Mouse (Mus musculus): ENCODE measurements around the gene Dlgap1. TPM values are rescaled to one million over a fixed set of nuclear protein-coding genes. Genes with fewer than 3 reads are reported as not detected.

Gene Dlgap1
- polyA plus RNA-seq, 1 experiment from 2014 or later, result 2.9 TPM

DNA sequence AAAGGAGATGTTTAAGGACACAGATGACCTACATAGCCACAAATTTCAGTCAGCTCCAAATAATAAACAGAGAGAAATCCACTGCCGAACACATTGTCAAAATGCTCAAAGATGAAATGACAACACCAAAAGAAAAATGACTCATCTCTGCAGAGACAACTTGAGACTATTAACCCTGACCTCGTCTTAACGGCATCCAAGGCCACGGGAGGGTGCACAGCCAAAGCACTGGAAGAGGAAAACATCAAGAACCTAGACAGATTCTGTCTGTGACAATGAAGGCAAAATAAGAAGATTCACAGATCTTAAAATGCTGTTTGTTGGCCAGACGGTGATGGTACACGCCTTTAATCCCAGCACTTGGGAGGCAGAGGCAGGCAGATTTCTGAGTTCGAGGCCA is 370.9 kb downstream of the Dlgap1 start:
- no peak overlapping the region for H3K9ac ChIP-seq (ENCODE audit: low read length)
- H3K4me2 ChIP-seq (ENCODE audit: low read length), result no peak overlapping the region
- no peak for ATAC-seq (replicated peaks; ENCODE audit: low FRiP score, low TSS enrichment, low read depth)
- H3K4me3 ChIP-seq (ENCODE audit: low read depth, low read length), result no peak overlapping the region
- DNase-seq (ENCODE audit: low spot score), result no peak
- H3K4me1 ChIP-seq (replicated peaks; ENCODE audit: control insufficient read depth, insufficient read depth, low read length), result no peaks in the 10 kb centered on the region
- no peaks in the 10 kb centered on the region for H3K36me3 ChIP-seq (ENCODE audit: control insufficient read depth, insufficient read depth, low read length)
- no peak overlapping the region for H3K27ac ChIP-seq (ENCODE audit: low read depth)
- 75% methylated on average over 7 of the region's 7 CpGs for WGBS
- H3K9me3 ChIP-seq (ENCODE audit: control insufficient read depth, low read length), result no peaks in the 10 kb centered on the region
- H3K27me3 ChIP-seq (replicated peaks; ENCODE audit: control insufficient read depth, insufficient read depth, low read length), result no peaks in the 10 kb centered on the region

GRCm38 (mm10) chr17:70341230-70341629 is 372.4 kb downstream of the Dlgap1 start:
- H3K9ac ChIP-seq (ENCODE audit: low read length), result no peak overlapping the region
- DNase-seq (ENCODE audit: low spot score) (no peak), ATAC-seq (replicated peaks; ENCODE audit: low FRiP score, low TSS enrichment, low read depth) (no peak)
- no peaks in the 10 kb centered on the region for H3K9me3 ChIP-seq (ENCODE audit: control insufficient read depth, low read length)
- H3K4me1 ChIP-seq (replicated peaks; ENCODE audit: control insufficient read depth, insufficient read depth, low read length), result no peaks in the 10 kb centered on the region
- H3K27me3 ChIP-seq (replicated peaks; ENCODE audit: control insufficient read depth, insufficient read depth, low read length), result no peaks in the 10 kb centered on the region
- no peak overlapping the region for H3K4me3 ChIP-seq (ENCODE audit: low read depth, low read length)
- no peaks in the 10 kb centered on the region for H3K36me3 ChIP-seq (ENCODE audit: control insufficient read depth, insufficient read depth, low read length)
- H3K27ac ChIP-seq (ENCODE audit: low read depth), result no peak overlapping the region
- no peak overlapping the region for H3K4me2 ChIP-seq (ENCODE audit: low read length)
- 78% methylated on average over 8 of the region's 8 CpGs for WGBS

DNA sequence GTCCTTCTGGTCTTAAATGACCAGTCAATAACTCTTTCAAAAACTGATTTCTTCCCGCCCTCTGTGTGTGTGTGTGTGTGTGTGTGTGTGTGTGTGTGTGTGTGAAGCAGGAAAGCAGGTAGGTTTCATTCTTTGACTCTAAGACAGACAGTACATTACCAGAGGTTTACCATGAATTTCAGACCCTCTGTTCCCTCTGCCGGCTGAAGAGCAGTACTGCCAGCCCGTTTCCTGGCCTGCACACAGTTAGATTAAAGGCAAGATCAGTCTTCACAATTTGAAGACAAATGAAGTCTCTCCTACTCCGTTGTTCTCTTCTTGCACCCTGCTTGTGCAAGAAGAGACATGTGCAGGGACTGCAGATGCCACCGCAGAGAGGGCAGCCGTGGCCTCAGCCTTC is 373.0 kb downstream of the Dlgap1 start:
- no peaks in the 10 kb centered on the region for H3K9me3 ChIP-seq (ENCODE audit: control insufficient read depth, low read length)
- H3K27me3 ChIP-seq (replicated peaks; ENCODE audit: control insufficient read depth, insufficient read depth, low read length), result no peaks in the 10 kb centered on the region
- H3K9ac ChIP-seq (ENCODE audit: low read length), result no peak overlapping the region
- no peaks in the 10 kb centered on the region for H3K4me1 ChIP-seq (replicated peaks; ENCODE audit: control insufficient read depth, insufficient read depth, low read length)
- ATAC-seq (replicated peaks; ENCODE audit: low FRiP score, low TSS enrichment, low read depth) (no peak), DNase-seq (ENCODE audit: low spot score) (no peak)
- H3K4me2 ChIP-seq (ENCODE audit: low read length), result no peak overlapping the region
- no peaks in the 10 kb centered on the region for H3K36me3 ChIP-seq (ENCODE audit: control insufficient read depth, insufficient read depth, low read length)
- 69% methylated on average over 6 of the region's 6 CpGs for WGBS
- no peak overlapping the region for H3K27ac ChIP-seq (ENCODE audit: low read depth)
- H3K4me3 ChIP-seq (ENCODE audit: low read depth, low read length), result no peak overlapping the region

GRCm38 (mm10) chr17:70347403-70347802 is 378.5 kb downstream of the Dlgap1 start:
- WGBS, result 85% methylated on average over 4 of the region's 4 CpGs
- Histone ChIP-seq H3K9me3 (ENCODE audit: control insufficient read depth, low read length) (no peaks in the 10 kb centered on the region), H3K27ac (ENCODE audit: low read depth) (no peak overlapping the region), H3K36me3 (ENCODE audit: control insufficient read depth, insufficient read depth, low read length) (no peaks in the 10 kb centered on the region), H3K27me3 (replicated peaks; ENCODE audit: control insufficient read depth, insufficient read depth, low read length) (no peaks in the 10 kb centered on the region), H3K4me3 (ENCODE audit: low read depth, low read length) (no peak overlapping the region), H3K4me1 (replicated peaks; ENCODE audit: control insufficient read depth, insufficient read depth, low read length) (no peaks in the 10 kb centered on the region), H3K9ac (ENCODE audit: low read length) (no peak overlapping the region), H3K4me2 (ENCODE audit: low read length) (no peak overlapping the region)
- ATAC-seq (replicated peaks; ENCODE audit: low FRiP score, low TSS enrichment, low read depth), result no peak
- no peak for DNase-seq (ENCODE audit: low spot score)

GRCm38 (mm10) chr17:70363561-70363960 is 394.7 kb downstream of the Dlgap1 start:
- Histone ChIP-seq H3K4me1 (replicated peaks; ENCODE audit: control insufficient read depth, insufficient read depth, low read length) (no peaks in the 10 kb centered on the region), H3K27ac (ENCODE audit: low read depth) (no peak overlapping the region), H3K36me3 (ENCODE audit: control insufficient read depth, insufficient read depth, low read length) (no peaks in the 10 kb centered on the region), H3K9ac (ENCODE audit: low read length) (no peak overlapping the region), H3K4me3 (ENCODE audit: low read depth, low read length) (no peak overlapping the region), H3K9me3 (ENCODE audit: control insufficient read depth, low read length) (no peaks in the 10 kb centered on the region), H3K27me3 (replicated peaks; ENCODE audit: control insufficient read depth, insufficient read depth, low read length) (0 out of 2 replicates have a peak, but pooled peaks cover 3% of the 10 kb centered on the region), H3K4me2 (ENCODE audit: low read length) (no peak overlapping the region)
- no peak for DNase-seq (ENCODE audit: low spot score)
- ATAC-seq (replicated peaks; ENCODE audit: low FRiP score, low TSS enrichment, low read depth), result no peak
- 52% methylated on average over 3 of the region's 3 CpGs for WGBS

- no peak overlapping the region for H3K4me2 ChIP-seq (ENCODE audit: low read length)
- DNase-seq (ENCODE audit: low spot score) (no peak), ATAC-seq (replicated peaks; ENCODE audit: low FRiP score, low TSS enrichment, low read depth) (no peak)
- no peak overlapping the region for H3K27ac ChIP-seq (ENCODE audit: low read depth)
- no peaks in the 10 kb centered on the region for H3K9me3 ChIP-seq (ENCODE audit: control insufficient read depth, low read length)
- 0 out of 2 replicates have a peak, but pooled peaks cover 3% of the 10 kb centered on the region for H3K27me3 ChIP-seq (replicated peaks; ENCODE audit: control insufficient read depth, insufficient read depth, low read length)
- no peaks in the 10 kb centered on the region for H3K4me1 ChIP-seq (replicated peaks; ENCODE audit: control insufficient read depth, insufficient read depth, low read length)
- no peaks in the 10 kb centered on the region for H3K36me3 ChIP-seq (ENCODE audit: control insufficient read depth, insufficient read depth, low read length)
- H3K4me3 ChIP-seq (ENCODE audit: low read depth, low read length), result no peak overlapping the region
- WGBS, result 80% methylated on average over 1 of the region's 1 CpGs
- no peak overlapping the region for H3K9ac ChIP-seq (ENCODE audit: low read length)
Measured at GRCm38 (mm10) chr17:70363971-70364370, 395.1 kb downstream of the Dlgap1 start.

GRCm38 (mm10) chr17:70369124-70369523 is 400.3 kb downstream of the Dlgap1 start:
- no peak for ATAC-seq (replicated peaks; ENCODE audit: low FRiP score, low TSS enrichment, low read depth)
- WGBS, result 67% methylated on average over 3 of the region's 3 CpGs

GRCm38 (mm10) chr17:70377020-70377419 is 408.1 kb downstream of the Dlgap1 start:
- H3K4me3 ChIP-seq (ENCODE audit: low read depth, low read length), result no peak overlapping the region
- H3K27ac ChIP-seq (ENCODE audit: low read depth), result no peak overlapping the region
- no peaks in the 10 kb centered on the region for H3K27me3 ChIP-seq (replicated peaks; ENCODE audit: control insufficient read depth, insufficient read depth, low read length)
- DNase-seq (ENCODE audit: low spot score) (no peak), ATAC-seq (replicated peaks; ENCODE audit: low FRiP score, low TSS enrichment, low read depth) (no peak)
- no peaks in the 10 kb centered on the region for H3K36me3 ChIP-seq (ENCODE audit: control insufficient read depth, insufficient read depth, low read length)
- WGBS, result 79% methylated on average over 4 of the region's 4 CpGs
- H3K9me3 ChIP-seq (ENCODE audit: control insufficient read depth, low read length), result no peaks in the 10 kb centered on the region
- H3K4me2 ChIP-seq (ENCODE audit: low read length), result no peak overlapping the region
- no peaks in the 10 kb centered on the region for H3K4me1 ChIP-seq (replicated peaks; ENCODE audit: control insufficient read depth, insufficient read depth, low read length)
- H3K9ac ChIP-seq (ENCODE audit: low read length), result no peak overlapping the region

More at GRCm38 (mm10) chr17:70369124-70369523, 400.3 kb downstream of the Dlgap1 start:
- no peaks in the 10 kb centered on the region for H3K9me3 ChIP-seq (ENCODE audit: control insufficient read depth, low read length)
- no peak overlapping the region for H3K9ac ChIP-seq (ENCODE audit: low read length)
- H3K4me1 ChIP-seq (replicated peaks; ENCODE audit: control insufficient read depth, insufficient read depth, low read length), result no peaks in the 10 kb centered on the region
- H3K36me3 ChIP-seq (ENCODE audit: control insufficient read depth, insufficient read depth, low read length), result no peaks in the 10 kb centered on the region
- H3K27me3 ChIP-seq (replicated peaks; ENCODE audit: control insufficient read depth, insufficient read depth, low read length), result 0 out of 2 replicates have a peak, but pooled peaks cover 3% of the 10 kb centered on the region
- H3K4me2 ChIP-seq (ENCODE audit: low read length), result no peak overlapping the region
- no peak overlapping the region for H3K27ac ChIP-seq (ENCODE audit: low read depth)
- DNase-seq (ENCODE audit: low spot score), result no peak
- no peak overlapping the region for H3K4me3 ChIP-seq (ENCODE audit: low read depth, low read length)

- Histone ChIP-seq H3K4me3 (ENCODE audit: low read depth, low read length) (no peak overlapping the region), H3K4me2 (ENCODE audit: low read length) (no peak overlapping the region), H3K4me1 (replicated peaks; ENCODE audit: control insufficient read depth, insufficient read depth, low read length) (no peaks in the 10 kb centered on the region), H3K9ac (ENCODE audit: low read length) (no peak overlapping the region), H3K27ac (ENCODE audit: low read depth) (no peak overlapping the region), H3K27me3 (replicated peaks; ENCODE audit: control insufficient read depth, insufficient read depth, low read length) (no peaks in the 10 kb centered on the region), H3K36me3 (ENCODE audit: control insufficient read depth, insufficient read depth, low read length) (no peaks in the 10 kb centered on the region), H3K9me3 (ENCODE audit: control insufficient read depth, low read length) (no peaks in the 10 kb centered on the region)
- WGBS, result 56% methylated on average over 1 of the region's 1 CpGs
- DNase-seq (ENCODE audit: low spot score), result no peak
- no peak for ATAC-seq (replicated peaks; ENCODE audit: low FRiP score, low TSS enrichment, low read depth)
Measured at GRCm38 (mm10) chr17:70388447-70388846, 419.6 kb downstream of the Dlgap1 start.
